Mouse (Mus musculus): ENCODE measurements around the gene Me3.

DNA sequence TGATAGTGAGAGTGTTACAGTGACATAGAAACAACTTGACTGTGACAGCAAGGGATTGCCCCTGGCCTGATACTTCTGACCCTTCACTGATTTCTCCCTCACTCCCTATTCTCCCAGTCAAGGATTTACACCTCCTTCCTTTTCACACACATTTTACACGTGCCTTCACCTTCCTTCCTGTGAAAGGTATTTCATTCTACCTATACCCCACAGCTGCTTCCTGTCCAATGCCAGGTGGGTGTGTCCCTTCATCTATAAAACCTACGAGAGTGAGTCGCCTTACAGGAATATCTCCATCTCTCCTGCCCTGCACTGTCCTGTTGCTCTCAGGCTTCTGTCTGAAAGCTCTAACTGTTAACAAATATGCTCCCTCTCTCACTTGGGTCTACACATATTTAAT, 163.2 kb downstream of the Me3 start:
- TF ChIP-seq POLR2A (IDR thresholded peaks at IDR 0.05; ENCODE audit: borderline replicate concordance, control insufficient read depth, low read depth, low read length) = no peak
- TF ChIP-seq CTCF (IDR thresholded peaks at IDR 0.05; ENCODE audit: control insufficient read depth, insufficient read depth, low read length) = no peak

Measured in bone marrow, adult 2 months (tissue).